Mouse (Mus musculus) heart, adult 9 months (tissue): ENCODE data around the gene Svopl.

Experiments
- DNase-seq, 2 experiments: peaks; one replicate each; pipeline ENCODE4 v3.0.0; 2022; ENCODE audit warnings: low spot score in 2 of 2

The Svopl gene

GRCm38 (mm10) chr6:38046838-38047237 lies at the start of gene Svopl:
Gene Svopl (minus strand): TSS chr6:38046996.
- DNase-seq = no peak

GRCm38 (mm10) chr6:38094701-38095100 lies 47.9 kb upstream of the Svopl start:
- no peak for DNase-seq

GRCm38 (mm10) chr6:38092539-38092938 lies 45.7 kb upstream of the Svopl start:
- no peak for DNase-seq

- no peak for DNase-seq
Measured at GRCm38 (mm10) chr6:38087242-38088026, 40.6 kb upstream of the Svopl start.

GRCm38 (mm10) chr6:38083204-38083603 lies 36.4 kb upstream of the Svopl start:
- DNase-seq = no peak

GRCm38 (mm10) chr6:38081727-38082341 lies 35.0 kb upstream of the Svopl start:
- DNase-seq = peak; percentile 19 to 32

GRCm38 (mm10) chr6:38080364-38080763 lies 33.6 kb upstream of the Svopl start:
- no peak for DNase-seq

- DNase-seq = no peak
Measured at GRCm38 (mm10) chr6:38073592-38073991, 26.8 kb upstream of the Svopl start.

- DNase-seq = no peak
Measured at GRCm38 (mm10) chr6:38072137-38072796, 25.5 kb upstream of the Svopl start.

GRCm38 (mm10) chr6:38071256-38071655 lies 24.5 kb upstream of the Svopl start:
- DNase-seq = no peak

- DNase-seq = peak; percentile 39 to 47
Measured at GRCm38 (mm10) chr6:38066215-38066614, 19.4 kb upstream of the Svopl start.

- DNase-seq = no peak
Measured at GRCm38 (mm10) chr6:38065501-38066122, 18.8 kb upstream of the Svopl start.

GRCm38 (mm10) chr6:38065122-38065500 lies 18.3 kb upstream of the Svopl start:
- no peak for DNase-seq

- no peak for DNase-seq
Measured at GRCm38 (mm10) chr6:38064621-38065020, 17.8 kb upstream of the Svopl start.

GRCm38 (mm10) chr6:38058805-38059204 lies 12.0 kb upstream of the Svopl start:
- DNase-seq = no peak

GRCm38 (mm10) chr6:38055471-38056330 lies 8.9 kb upstream of the Svopl start:
- no peak for DNase-seq

GRCm38 (mm10) chr6:38049601-38050000 lies 2.8 kb upstream of the Svopl start:
- no peak for DNase-seq

- DNase-seq = peak in 1 of 2 experiments; percentile 27
Measured at GRCm38 (mm10) chr6:38048800-38049561, 2.2 kb upstream of the Svopl start.

GRCm38 (mm10) chr6:38048003-38048402 lies 1.2 kb upstream of the Svopl start:
- peak; percentile 26 to 39 for DNase-seq

GRCm38 (mm10) chr6:38032801-38033566 lies 13.8 kb downstream of the Svopl start:
- peak; percentile 29 to 31 for DNase-seq
